Mouse (Mus musculus) heart, postnatal 0 days (tissue): ENCODE results near the gene Timp2.

Source experiments
- CTCF ChIP-seq: IDR thresholded peaks from 2 replicates; pipeline ENCODE4 v1.5.1; 2016; ENCODE audit warnings: antibody characterized with exemption, control low read depth, low read depth
- EP300 ChIP-seq: IDR thresholded peaks from 2 replicates; pipeline ENCODE4 v1.6.1; 2016; ENCODE audit warnings: antibody characterized with exemption, low read depth

DNA sequence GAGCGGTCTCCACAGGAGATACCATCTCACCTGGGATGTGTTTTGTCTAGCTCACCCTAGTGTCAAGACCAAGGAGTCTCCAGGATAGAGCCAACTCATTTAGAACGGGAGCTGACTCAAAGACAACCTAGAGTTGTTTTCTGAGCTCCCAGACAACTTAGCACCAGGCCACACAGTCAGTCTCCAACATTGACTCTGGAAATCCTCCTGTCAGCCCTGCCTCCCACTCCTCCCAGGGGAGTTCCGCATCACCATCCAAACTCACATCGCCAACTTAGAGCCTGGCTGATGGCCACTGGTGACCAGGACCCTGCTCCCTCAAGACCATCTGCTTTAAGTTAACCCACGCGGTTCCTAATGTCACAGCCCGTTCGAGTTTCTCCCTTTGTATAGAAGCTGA is 19.9 kb upstream of the Timp2 start:
- TF ChIP-seq EP300 (no peak), CTCF (no peak)
